Comparison of ENCODE assay signal across 13 mouse cellular contexts in genomic region chr7:127217901-127218642, GRCm38 (mm10). TPM values are rescaled to one million over a fixed set of nuclear protein-coding genes. Genes with fewer than 3 reads are reported as not detected.
A peak's percentile ranks its signal among the peaks of the same experiment; 100 is the strongest.
DNase-seq lines count a peak whose midpoint lies in the region; ATAC-seq and TF ChIP-seq lines count a peak whose summit lies in the region.
"Had no signal": no experiment of that assay in that cellular context is flagged by ENCODE, and none has a peak within 500 bp of the region (broad histone marks: within the 10 kb centered on the region; RNA-seq: fewer than 3 reads in every experiment).

No protein-coding gene starts in this region.

- peak overlapping the region; percentile 81 for H3K27ac ChIP-seq in small intestine, adult 2 months (ENCODE audit: insufficient read depth, low read depth, low read length)
- no peak overlapping the region for H3K27ac ChIP-seq in midbrain, embryonic 13.5 days
- H3K27ac ChIP-seq: forebrain, embryonic 12.5 days; hindbrain, embryonic 15.5 days; neural tube, embryonic 12.5 days had no signal

- no peaks in the 10 kb centered on the region for H3K36me3 ChIP-seq in small intestine, adult 2 months (ENCODE audit: control insufficient read depth, insufficient read depth, low read length)
- peaks cover 2% of the 10 kb centered on the region; the same call in 1 of the 2 replicates for H3K36me3 ChIP-seq in midbrain, embryonic 13.5 days
- H3K36me3 ChIP-seq: hindbrain, embryonic 15.5 days; neural tube, embryonic 12.5 days had no signal

- peak; percentile 77 for DNase-seq in heart, adult 11 months
- DNase-seq in heart, postnatal 25 days (ENCODE audit: low spot score): no peak
- peak; percentile 43 to 56 for DNase-seq in CD8-positive naive resting alpha-beta T cell, adult 2 months (ENCODE audit: low read depth in 2 of 2, low spot score in 2 of 2)
- DNase-seq in layer of hippocampus, postnatal 14 days (ENCODE audit: low spot score in 2 of 2): no peak
- DNase-seq: adrenal gland, postnatal 36 days; cerebellum, postnatal 14 days had no signal

- intact Hi-C loops in heart, postnatal 25 days (cut with DNase I): no loop called here

- no peak overlapping the region for H3K4me2 ChIP-seq in midbrain, embryonic 13.5 days (replicated peaks)
- H3K4me2 ChIP-seq: forebrain, embryonic 12.5 days; hindbrain, embryonic 15.5 days; neural tube, embryonic 12.5 days had no signal

- ATAC-seq in inflammation-experienced regulatory T-cells, adult 6 months: peak; percentile 77
- ATAC-seq in midbrain, embryonic 13.5 days: no peak
- no peak for ATAC-seq in megakaryocyte-erythroid progenitor cell, adult 5-6 weeks (replicated peaks; ENCODE audit: low FRiP score, low TSS enrichment, poor library complexity, severe bottlenecking)

- TF ChIP-seq CTCF in small intestine, adult 2 months (IDR thresholded peaks at IDR 0.05; ENCODE audit: extremely low read depth, insufficient read length, insufficient replicate concordance, low read depth, low read length): no peak

- WGBS in small intestine, adult 2 months: 64% methylated on average over 10 of the region's 10 CpGs
- WGBS in midbrain, embryonic 13.5 days: 85% methylated on average over 10 of the region's 10 CpGs

- H3K4me1 ChIP-seq in small intestine, adult 2 months (ENCODE audit: control insufficient read depth, insufficient read depth, insufficient read length, low read length): peaks cover 2% of the 10 kb centered on the region; the same call in 1 of the 2 replicates
- H3K4me1 ChIP-seq in midbrain, embryonic 13.5 days (replicated peaks): peaks cover 3% of the 10 kb centered on the region; the same call in 1 of the 2 replicates
- H3K4me1 ChIP-seq: neural tube, embryonic 12.5 days had no signal

- no peak; the same call in 1 of the 2 replicates for TF ChIP-seq POLR2A in small intestine, adult 2 months (IDR thresholded peaks at IDR 0.05; ENCODE audit: low read depth, low read length)

- no peaks in the 10 kb centered on the region for H3K9me3 ChIP-seq in midbrain, embryonic 13.5 days
- H3K9me3 ChIP-seq: forebrain, embryonic 12.5 days; hindbrain, embryonic 15.5 days; neural tube, embryonic 12.5 days had no signal

- no peaks in the 10 kb centered on the region for H3K27me3 ChIP-seq in small intestine, adult 2 months (ENCODE audit: control insufficient read depth, insufficient read depth, low read length)
- 0 out of 2 replicates have a peak, but pooled peaks cover 8% of the 10 kb centered on the region for H3K27me3 ChIP-seq in midbrain, embryonic 13.5 days
- H3K27me3 ChIP-seq: hindbrain, embryonic 15.5 days had no signal

- no peak overlapping the region for H3K9ac ChIP-seq in midbrain, embryonic 13.5 days (replicated peaks)
- H3K9ac ChIP-seq: forebrain, embryonic 12.5 days; hindbrain, embryonic 15.5 days; neural tube, embryonic 12.5 days had no signal

- peak overlapping the region; percentile 56 for H3K4me3 ChIP-seq in small intestine, adult 2 months (ENCODE audit: low read depth, low read length)
- H3K4me3 ChIP-seq in midbrain, embryonic 13.5 days (replicated peaks): no peak overlapping the region
- H3K4me3 ChIP-seq: forebrain, embryonic 12.5 days; hindbrain, embryonic 15.5 days; neural tube, embryonic 12.5 days had no signal

RNA-seq across cellular contexts. Expression of gene Mylpf, which starts 9.4 kb away (rescaled TPM):
- total RNA-seq in heart, postnatal 25 days (2021): 1 to 10 TPM in 1 of 2 experiments, under 1 TPM in 1; 0.99 to 2.9 TPM
- polyA plus RNA-seq in inflammation-experienced regulatory T-cells, adult 6 months (2017; shearing (Covaris generic)): 10 to 100 TPM; 23.0 to 25.8 (median 23.4) TPM
- 0.74 and 1.3 TPM in 2 replicates for polyA plus RNA-seq in small intestine, adult 2 months (2012; rRNA removed)
- total RNA-seq in layer of hippocampus, postnatal 14 days (2021): 1 to 10 TPM; 1.0 to 1.5 TPM
- polyA plus RNA-seq in midbrain, embryonic 13.5 days (2015; fragmentation: Nextera tagmentation; extraction: Ambion mirVana): 8.5 and 9.0 TPM in 2 replicates
- total RNA-seq in megakaryocyte-erythroid progenitor cell, adult 5-6 weeks (2014; fragmentation: Nextera tagmentation): 36.1 and 48.6 TPM in 2 replicates
- total RNA-seq in megakaryocyte-erythroid progenitor cell, adult 5-6 weeks (2017): 22.2 and 30.8 TPM in 2 replicates

RNA-seq across cellular contexts. Expression of gene Tbc1d10b, which starts 9.8 kb away (rescaled TPM):
- total RNA-seq in heart, postnatal 25 days (2021): 10 to 100 TPM; 28.8 to 29.1 TPM
- 10 to 100 TPM; 13.2 to 16.6 (median 13.6) TPM for polyA plus RNA-seq in inflammation-experienced regulatory T-cells, adult 6 months (2017; shearing (Covaris generic))
- 17.5 and 44.1 TPM in 2 replicates for polyA plus RNA-seq in small intestine, adult 2 months (2012; rRNA removed)
- 10 to 100 TPM; 93.6 to 97.3 TPM for total RNA-seq in layer of hippocampus, postnatal 14 days (2021)
- 30.0 and 30.7 TPM in 2 replicates for polyA plus RNA-seq in midbrain, embryonic 13.5 days (2015; fragmentation: Nextera tagmentation; extraction: Ambion mirVana)
- total RNA-seq in megakaryocyte-erythroid progenitor cell, adult 5-6 weeks (2014; fragmentation: Nextera tagmentation): 25.5 and 35.8 TPM in 2 replicates
- 23.9 and 41.0 TPM in 2 replicates for total RNA-seq in megakaryocyte-erythroid progenitor cell, adult 5-6 weeks (2017)

RNA-seq across cellular contexts. Expression of gene Zfp553, which starts 14.8 kb away (rescaled TPM):
- total RNA-seq in heart, postnatal 25 days (2021): 1 to 10 TPM; 6.0 to 7.1 TPM
- 1 to 10 TPM; 3.3 to 6.8 (median 4.6) TPM for polyA plus RNA-seq in inflammation-experienced regulatory T-cells, adult 6 months (2017; shearing (Covaris generic))
- 4.9 and 8.1 TPM in 2 replicates for polyA plus RNA-seq in small intestine, adult 2 months (2012; rRNA removed)
- 10 to 100 TPM; 17.8 to 18.1 TPM for total RNA-seq in layer of hippocampus, postnatal 14 days (2021)
- polyA plus RNA-seq in midbrain, embryonic 13.5 days (2015; fragmentation: Nextera tagmentation; extraction: Ambion mirVana): 69.3 and 75.4 TPM in 2 replicates
- 17.0 and 18.3 TPM in 2 replicates for total RNA-seq in megakaryocyte-erythroid progenitor cell, adult 5-6 weeks (2014; fragmentation: Nextera tagmentation)
- total RNA-seq in megakaryocyte-erythroid progenitor cell, adult 5-6 weeks (2017): 22.7 and 31.7 TPM in 2 replicates

RNA-seq across cellular contexts. Expression of gene Sept1, which starts 14.9 kb away (rescaled TPM):
- total RNA-seq in heart, postnatal 25 days (2021): 1 to 10 TPM; 3.2 to 6.7 TPM
- 100 to 1,000 TPM; 783 to 927 (median 807) TPM for polyA plus RNA-seq in inflammation-experienced regulatory T-cells, adult 6 months (2017; shearing (Covaris generic))
- polyA plus RNA-seq in small intestine, adult 2 months (2012; rRNA removed): 14.3 and 34.1 TPM in 2 replicates
- 1 to 10 TPM; 6.9 to 8.6 TPM for total RNA-seq in layer of hippocampus, postnatal 14 days (2021)
- polyA plus RNA-seq in midbrain, embryonic 13.5 days (2015; fragmentation: Nextera tagmentation; extraction: Ambion mirVana): 27.1 and 28.3 TPM in 2 replicates
- total RNA-seq in megakaryocyte-erythroid progenitor cell, adult 5-6 weeks (2014; fragmentation: Nextera tagmentation): 41.3 and 47.7 TPM in 2 replicates
- total RNA-seq in megakaryocyte-erythroid progenitor cell, adult 5-6 weeks (2017): 24.8 and 25.5 TPM in 2 replicates

RNA-seq across cellular contexts. Expression of gene Cd2bp2, which starts 22.2 kb away (rescaled TPM):
- 10 to 100 TPM; 35.6 to 38.1 TPM for total RNA-seq in heart, postnatal 25 days (2021)
- 10 to 100 TPM; 43.2 to 56.9 (median 48.7) TPM for polyA plus RNA-seq in inflammation-experienced regulatory T-cells, adult 6 months (2017; shearing (Covaris generic))
- polyA plus RNA-seq in small intestine, adult 2 months (2012; rRNA removed): 7.6 and 13.9 TPM in 2 replicates
- 10 to 100 TPM; 75.1 to 77.0 TPM for total RNA-seq in layer of hippocampus, postnatal 14 days (2021)
- 90.8 and 96.1 TPM in 2 replicates for polyA plus RNA-seq in midbrain, embryonic 13.5 days (2015; fragmentation: Nextera tagmentation; extraction: Ambion mirVana)
- total RNA-seq in megakaryocyte-erythroid progenitor cell, adult 5-6 weeks (2014; fragmentation: Nextera tagmentation): 49.6 and 54.8 TPM in 2 replicates
- 51.8 and 63.3 TPM in 2 replicates for total RNA-seq in megakaryocyte-erythroid progenitor cell, adult 5-6 weeks (2017)

Comparison
In these comparisons a context has a peak if more than half of its experiments do, and no peak if none do; other contexts are left out.
1. DNase-seq: peak in heart, adult 11 months (single experiment) and CD8-positive naive resting alpha-beta T cell, adult 2 months (2 of 2); none in heart, postnatal 25 days (single experiment) and layer of hippocampus, postnatal 14 days (0 of 2).
2. RNA of gene Mylpf, which starts 9.4 kb away (total RNA-seq): 22.2 to 48.6 TPM in megakaryocyte-erythroid progenitor cell, adult 5-6 weeks; 0.99 to 2.9 TPM in heart, postnatal 25 days and 1.0 to 1.5 TPM in layer of hippocampus, postnatal 14 days; every median in the first group is over 4 times any median in the second.